Mouse (Mus musculus) heart, adult 8-10 months (tissue): ENCODE data around the gene Fam167b. TPM values are rescaled to one million over a fixed set of nuclear protein-coding genes. Genes with fewer than 3 reads are reported as not detected.

Experiments
- DNase-seq: peaks from one replicate; pipeline ENCODE4 v3.0.0; 2022; ENCODE audit warnings: low spot score
- total RNA-seq, 4 experiments: library from RNA; stranded (reverse); gene quantifications; 2 replicates each; pipeline ENCODE4 v1.2.4; 2022

Gene Fam167b
- total RNA-seq: under 1 TPM in 2 of 4 experiments, not detected in 2; 0.35 to 0.55 TPM

DNA sequence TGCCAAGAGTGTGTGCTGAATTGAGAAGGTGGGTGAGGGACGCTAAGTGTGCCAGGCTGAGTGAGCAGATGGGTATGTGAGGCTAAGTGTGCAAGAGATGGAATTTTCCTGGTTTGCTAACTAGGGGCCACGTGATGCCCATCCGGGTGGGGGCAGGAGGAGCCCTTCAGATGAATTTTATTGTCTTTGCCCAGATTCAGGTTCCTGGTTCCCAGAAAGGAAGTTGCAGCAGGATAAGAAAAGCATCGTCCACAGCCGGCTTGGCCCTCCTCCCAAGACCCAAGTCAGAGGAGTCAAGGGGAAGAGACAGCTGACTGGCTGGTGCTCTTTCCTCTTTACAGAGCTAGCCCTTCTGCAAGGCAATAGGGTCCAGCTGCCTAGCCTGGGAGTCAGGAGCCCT lies at the start of gene Fam167b:
TSS of gene Fam167b (minus strand) at position 84 of the 400 bp plus-strand sequence.
- peak; percentile 51 for DNase-seq

DNA sequence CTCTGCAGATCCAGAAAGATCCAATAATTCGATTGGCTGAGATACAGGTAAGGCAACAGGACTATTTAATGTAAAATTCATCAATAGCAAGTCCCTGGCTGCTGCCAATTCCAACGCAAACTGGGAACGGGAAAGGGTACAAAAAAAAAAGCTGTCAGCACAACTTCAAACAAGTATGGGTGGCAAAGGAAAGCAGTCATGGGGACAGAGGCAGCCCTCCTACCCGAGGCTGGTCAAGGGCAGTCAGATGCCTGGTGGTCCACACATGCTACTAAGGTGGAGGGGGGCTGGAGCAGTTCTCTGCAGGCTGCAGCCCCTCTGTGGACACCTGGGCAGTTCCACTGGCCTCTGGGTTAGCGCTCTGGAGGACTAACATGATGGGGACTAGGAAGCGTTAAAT lies 47.7 kb upstream of the Fam167b start:
- DNase-seq: no peak

DNA sequence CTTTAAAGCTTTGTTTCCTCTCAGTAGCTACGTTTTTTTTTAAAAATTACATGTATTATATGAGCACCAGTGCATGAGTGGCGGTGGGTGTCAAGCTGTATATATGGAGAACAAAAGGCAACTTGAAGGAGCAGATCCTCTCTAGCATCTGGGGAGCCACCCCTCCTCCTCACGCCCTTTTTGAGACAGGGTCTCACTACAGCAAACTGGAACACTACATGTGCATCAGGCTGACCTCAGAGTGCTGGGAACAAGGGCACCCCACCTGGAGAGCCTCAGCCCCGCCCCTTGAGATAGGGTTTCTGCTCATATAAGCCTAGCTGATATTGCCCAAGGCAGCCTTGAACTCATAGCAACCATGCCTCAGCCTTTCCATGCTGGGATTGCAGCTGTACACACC lies 47.1 kb upstream of the Fam167b start:
- DNase-seq: no peak

DNA sequence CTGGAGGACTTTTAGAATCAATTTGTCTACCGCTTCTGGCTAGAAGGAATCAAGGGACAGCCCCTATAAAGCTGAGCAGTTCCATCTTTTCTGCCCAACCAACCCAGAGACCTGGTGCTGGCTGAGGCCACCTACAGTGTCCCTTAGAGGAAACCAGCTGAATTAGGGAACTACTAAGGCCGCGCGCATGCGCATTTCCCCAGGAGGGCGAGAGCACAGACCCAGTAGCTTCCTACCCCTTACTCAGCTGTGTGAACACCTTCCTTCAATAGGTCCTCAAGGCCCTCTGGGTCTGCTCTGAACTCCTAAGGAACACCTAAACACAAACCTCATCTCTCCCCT lies 46.7 kb upstream of the Fam167b start:
- peak; percentile 39 for DNase-seq

DNA sequence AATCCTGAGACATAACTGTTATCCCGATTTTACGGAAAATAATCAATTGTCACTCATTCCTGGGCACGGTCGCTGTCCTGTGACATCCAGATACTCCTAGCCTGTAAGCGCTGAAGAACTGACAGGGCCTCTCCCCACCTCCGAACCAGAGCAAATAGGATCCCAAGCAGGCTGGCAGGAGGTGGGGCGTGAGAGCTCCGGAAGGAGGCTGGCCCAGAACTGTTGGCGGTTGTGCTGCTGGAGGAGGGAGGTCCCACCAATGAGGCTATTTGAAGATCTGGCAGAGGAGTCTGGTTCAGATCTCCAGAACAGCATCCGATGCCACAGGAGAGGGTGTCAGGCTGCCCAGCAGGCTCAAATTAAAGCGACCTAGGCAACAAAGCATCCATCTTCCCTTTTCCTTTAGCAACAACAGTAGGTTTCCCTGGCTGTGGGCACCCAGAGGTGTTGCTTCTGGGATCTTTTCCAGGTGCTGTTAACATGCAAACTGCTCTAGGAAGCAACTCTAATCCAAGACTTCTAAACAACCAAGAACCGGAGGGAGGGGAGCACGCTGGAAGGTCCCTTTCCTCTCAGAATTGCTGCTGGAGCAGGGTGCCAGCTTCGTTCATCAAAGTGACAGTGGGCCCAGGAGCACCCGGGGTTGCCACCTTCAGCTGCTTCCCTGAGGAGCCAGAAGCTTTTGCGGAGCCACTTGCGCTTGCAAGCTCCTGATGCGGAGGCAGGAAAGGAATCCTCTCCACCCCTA lies 46.1 kb upstream of the Fam167b start:
- DNase-seq: peak; percentile 90

DNA sequence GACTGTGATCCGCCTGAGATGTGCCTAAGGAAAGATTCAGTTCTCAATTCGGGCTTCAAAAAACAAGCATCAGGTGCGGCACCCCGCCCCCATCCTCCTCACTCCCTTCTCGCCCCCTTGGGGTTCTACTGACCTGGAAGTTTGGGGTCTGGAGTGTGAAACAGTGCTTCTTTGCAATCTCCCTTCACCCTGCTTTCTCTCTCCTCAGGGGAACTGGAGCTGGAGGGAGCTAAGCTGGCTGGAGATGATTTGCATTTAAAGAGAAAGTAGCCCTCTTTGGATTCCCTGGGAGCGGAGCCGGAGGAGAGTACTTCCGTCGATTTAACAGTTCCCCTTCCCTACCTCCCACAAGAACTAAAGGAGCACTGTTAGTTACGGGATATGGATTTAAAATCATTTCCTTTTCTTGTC lies 45.3 kb upstream of the Fam167b start, which contains the start of gene Ccdc28b:
TSS of gene Ccdc28b (minus strand) at position 267 of the 411 bp plus-strand sequence.
- peak; percentile 81 for DNase-seq

DNA sequence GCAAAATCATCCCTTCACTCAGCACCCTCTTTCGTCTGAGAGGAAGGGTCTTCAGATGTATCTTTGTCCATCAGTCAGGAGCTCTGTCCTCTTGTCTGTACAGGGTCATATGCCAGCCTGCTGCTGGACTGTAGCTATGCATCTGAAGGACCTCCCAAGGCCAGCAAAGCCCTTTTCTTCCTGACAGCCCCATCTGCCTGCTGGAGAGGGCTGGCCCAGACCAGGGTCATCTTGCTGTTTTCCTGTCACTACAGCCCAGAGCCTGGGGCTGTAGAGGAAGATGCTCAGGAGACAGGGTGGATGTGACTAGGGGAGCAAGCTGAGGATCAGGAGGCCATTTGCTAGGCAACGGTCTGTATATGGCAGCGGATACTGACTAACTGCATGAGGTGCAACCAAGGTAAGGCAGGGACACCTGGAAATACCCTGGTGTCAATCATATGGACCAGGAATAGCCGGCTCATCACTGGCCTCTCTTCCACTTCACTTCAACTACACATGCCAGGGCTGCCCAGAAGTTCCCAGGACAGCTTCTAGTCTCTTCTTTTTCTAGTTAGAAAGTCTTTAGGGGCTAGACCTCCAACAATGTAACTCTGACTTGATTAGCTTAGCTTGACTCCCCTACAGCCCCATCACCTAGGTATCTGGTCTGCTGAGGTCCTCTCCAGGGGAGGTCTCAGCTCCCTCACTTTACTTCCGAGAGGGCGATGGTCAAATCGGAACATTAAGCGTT lies 44.6 kb upstream of the Fam167b start:
- DNase-seq: no peak

DNA sequence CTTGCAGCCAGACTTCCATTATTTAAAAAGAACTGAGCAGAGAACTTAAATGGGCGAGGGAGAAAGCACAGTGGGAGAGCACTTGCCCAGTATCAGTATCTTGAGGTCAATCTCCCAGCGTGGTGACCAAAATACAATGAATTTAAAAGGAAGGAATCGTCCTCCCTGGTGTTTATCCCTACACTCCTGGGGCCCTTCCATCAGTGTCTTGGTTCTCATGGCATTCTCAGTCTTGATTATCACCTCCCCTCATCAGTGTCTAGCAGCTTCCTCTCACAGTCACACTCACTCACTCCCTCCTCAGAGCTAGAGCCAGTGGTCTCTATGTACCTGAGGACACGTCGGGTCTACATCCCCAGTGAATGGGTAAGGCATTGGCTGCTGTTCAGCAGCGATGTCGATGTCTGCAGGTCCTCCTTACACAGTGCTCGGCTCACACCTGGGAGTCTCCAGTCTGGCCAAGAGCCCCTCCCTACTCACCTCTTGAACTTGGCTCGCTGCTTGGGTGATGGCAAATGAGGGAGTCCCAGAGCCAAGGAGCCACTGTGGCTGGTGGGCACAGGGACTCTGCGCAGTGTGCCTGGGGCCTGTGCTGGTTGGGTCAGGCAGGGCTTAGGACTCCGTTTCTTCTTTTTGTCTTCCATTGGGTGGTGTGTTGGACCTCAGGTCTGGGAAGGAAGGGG lies 43.9 kb upstream of the Fam167b start:
- DNase-seq: no peak

DNA sequence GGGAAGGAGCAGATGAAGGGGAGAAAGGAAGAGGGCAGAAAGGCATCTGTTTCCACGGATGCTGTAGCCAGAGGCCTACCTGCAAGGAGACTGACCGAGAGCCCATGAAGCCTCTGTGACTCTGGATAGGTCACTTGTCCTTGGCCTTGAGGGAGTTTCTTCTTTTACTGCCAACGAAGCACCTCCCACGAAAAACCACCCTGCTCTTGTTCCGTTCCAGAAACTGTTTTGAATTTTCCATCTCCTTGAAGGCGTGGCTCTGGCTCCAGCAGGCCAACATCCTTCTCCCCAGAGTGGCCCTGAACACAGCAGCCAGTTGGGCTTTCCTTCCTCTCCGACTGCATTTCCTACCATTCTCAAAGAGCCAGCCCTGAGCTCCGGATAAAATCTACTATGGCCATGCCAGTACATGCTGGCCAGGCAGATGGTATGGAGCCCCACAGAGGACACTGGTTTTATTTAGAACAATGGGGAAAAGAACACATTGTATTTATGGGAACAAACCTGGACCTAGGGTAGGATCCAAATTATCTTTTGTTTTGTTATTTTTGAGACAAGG lies 43.0 kb upstream of the Fam167b start:
- peak; percentile 78 for DNase-seq

DNA sequence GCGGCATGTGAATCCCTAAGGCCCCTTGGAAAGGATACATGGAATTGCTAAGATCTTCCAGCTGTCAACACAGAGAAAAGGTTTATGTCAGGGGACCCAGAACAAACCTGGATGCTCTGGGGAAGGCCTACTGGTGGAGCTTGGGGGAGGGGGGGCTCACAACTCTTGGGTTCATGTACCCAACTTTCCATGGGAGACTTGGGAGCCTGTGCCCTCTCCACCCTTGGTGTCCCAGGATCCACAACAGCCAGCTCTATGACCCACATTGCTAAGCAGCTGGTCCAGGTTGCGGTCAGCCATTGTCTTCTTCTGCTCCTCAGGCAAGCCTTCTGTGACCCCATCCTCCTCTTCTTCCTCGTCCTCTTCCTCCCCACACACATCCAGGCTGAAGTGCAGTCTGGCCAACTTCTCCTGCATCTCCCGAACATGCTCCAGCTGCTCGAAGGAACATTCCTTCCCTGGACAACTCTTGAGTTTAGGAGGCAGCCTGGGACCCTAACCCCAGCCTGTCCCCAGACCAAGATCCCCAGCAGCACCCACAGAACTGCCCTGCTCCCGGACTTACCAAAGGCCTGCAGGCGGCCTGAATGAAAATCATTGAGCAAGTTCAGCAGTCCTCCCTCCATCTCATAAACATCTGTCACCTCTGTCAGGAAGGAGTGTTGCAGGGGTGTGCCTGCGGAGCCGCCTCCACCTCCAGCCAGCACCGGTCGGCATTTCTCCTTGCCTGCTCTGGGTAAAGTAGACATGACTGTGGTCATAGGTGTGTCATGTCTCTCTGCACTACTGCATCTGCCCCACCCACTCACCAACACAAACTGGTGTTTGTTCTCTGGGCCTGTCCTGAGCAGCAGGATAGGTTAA lies 42.3 kb upstream of the Fam167b start:
- DNase-seq: no peak

DNA sequence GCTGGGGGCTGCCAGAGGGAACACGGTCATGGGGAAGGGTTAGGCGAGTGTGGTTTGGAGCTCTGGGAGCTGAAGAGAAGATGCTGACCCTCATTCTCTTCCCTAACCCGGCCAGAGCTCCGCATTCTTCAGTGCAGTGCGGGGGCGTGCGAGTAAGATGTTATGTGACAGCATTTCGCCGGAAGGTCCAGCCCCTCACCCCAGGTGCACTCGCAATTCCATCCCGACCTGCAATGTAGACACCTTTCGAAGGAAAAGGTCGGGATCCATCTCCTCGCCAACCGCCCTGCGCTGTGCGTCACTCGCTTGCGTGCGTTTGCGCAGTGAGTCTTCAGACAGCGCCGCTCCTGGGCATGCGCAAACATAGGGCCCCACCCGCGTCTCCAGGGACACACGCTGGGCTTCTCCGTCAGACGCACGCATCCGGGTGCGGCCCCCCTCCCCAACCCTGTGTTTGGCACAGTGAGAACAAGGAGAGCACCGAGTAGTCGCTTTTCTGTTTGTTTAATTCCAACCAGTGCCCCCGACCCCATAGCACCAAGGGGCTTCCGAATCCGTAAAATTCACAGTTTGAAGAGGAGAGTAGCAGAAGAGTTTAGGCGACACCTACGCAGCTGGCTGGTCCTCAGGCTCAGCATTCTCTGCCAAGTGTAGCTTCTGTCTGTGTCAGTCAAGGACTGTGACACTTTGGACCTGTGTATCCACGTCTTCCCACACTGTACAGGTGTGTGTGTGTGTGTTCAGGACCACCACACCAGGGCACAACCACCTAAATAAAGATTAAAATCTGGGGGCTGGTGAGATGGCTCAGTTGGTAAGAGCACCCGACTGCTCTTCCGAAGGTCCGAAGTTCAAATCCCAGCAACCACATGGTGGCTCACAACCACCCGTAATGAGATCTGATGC lies 40.7 kb upstream of the Fam167b start, which contains the start of gene Iqcc:
TSS of gene Iqcc (minus strand) at position 314 of the 906 bp plus-strand sequence.
- DNase-seq: peak; percentile 97

DNA sequence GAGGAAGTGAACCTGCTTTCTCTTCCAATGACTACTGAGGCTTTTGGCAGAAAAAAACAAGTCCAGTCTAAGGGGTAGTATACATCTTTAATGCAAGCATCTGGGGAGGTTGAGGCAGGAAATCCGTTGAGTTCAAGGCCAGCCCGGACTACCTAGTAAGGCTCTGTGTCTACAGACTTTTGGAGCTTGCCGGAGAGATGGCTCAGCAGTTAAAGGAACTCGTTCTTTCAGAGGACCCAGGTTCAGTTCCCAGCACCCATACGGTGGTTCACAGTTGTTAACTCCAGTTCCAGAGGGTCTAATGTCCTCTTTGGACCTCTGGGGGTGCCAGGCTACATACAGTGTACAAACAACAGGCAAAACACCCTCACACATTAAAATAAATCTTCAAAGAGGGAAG lies 39.7 kb upstream of the Fam167b start:
- DNase-seq: no peak

DNA sequence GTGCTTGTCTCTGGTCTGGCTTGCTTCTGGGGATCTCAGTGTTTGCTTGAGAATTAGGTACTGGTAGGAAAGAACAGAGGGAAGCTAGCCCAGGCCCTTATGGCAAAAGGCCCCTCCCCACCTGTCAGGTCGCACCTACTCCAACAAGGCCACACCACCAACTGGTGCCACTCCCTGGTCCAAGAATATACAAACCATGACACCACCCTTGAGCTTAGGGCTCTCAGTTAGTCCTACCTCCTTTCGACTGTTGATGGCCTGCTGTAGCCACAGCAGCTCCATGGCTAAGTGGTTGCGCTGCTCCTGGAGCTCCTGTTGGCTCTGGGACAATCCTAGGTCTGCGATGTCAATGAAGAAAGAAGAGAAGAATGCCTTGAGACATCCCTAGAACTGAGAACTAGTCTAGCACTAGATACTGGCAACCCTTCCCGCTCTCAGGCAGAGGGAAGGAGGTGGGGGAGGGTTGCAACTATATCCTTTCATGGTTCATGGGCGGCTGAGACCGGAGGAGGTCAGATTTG lies 38.8 kb upstream of the Fam167b start:
- no peak for DNase-seq

DNA sequence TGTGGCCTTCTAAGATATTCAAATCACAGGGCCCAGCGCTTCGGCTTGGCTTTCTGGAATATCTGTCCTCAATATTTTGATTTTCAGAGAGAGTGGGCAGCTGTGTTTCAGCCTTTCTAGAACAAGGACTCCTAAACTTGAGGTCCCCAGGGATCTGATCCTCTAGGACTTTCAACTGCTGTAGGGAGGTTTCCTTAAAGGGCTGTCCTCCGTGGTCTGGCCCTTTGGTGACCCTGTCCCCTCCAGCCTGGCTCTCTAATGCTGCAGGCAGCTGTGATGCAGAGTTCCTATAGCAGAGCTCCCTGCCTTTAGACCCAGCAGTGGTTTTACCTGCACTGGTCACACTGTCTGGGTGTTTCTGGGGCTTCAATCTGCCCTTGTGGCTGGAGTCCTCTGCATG lies 38.3 kb upstream of the Fam167b start:
- no peak for DNase-seq

DNA sequence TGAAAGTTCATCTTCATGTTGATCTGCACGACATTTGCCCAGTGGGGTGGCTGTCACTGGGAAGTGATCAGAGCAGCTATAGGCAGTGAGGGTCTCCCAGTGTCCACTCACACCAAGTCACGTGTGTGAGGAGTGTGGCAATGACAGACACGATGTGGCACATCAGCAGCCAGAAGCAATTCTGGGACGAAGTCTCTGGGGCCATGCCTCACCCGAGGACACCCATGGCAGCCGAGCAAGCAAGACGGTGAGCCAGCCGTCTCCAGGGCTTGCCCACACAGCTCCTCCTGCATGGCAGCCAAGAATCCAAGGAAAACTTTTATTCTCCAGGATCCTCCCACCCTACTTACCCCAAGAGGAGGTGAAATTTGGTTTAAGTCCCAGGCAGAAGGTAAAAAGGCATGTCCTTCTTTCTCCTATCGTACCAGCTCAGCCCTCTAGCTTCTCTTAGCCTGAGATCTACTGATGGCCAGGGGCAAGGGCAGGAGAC lies 37.5 kb upstream of the Fam167b start:
- DNase-seq: no peak

DNA sequence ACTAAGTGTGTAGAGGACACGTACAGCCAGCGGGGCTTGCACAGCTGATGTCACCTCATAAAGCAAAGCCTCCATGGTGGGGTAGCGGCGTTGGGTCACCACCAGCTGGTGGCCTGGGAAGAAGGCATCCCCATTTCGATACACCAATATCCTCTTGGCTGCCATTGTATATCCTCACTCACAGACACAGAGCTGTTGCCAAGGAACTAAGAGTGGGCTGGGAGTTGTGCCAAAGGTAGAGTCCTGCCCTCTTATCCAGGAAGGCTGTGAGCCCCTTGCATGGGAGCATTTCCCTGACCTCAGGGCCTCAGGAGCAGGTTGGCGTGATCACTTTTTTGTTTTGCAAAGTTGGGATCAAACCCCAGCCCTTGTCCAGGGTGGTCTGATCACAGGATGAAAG lies 35.7 kb upstream of the Fam167b start, which contains the start of gene Dcdc2b:
TSS of gene Dcdc2b (minus strand) at position 165 of the 400 bp plus-strand sequence.
- DNase-seq: no peak

DNA sequence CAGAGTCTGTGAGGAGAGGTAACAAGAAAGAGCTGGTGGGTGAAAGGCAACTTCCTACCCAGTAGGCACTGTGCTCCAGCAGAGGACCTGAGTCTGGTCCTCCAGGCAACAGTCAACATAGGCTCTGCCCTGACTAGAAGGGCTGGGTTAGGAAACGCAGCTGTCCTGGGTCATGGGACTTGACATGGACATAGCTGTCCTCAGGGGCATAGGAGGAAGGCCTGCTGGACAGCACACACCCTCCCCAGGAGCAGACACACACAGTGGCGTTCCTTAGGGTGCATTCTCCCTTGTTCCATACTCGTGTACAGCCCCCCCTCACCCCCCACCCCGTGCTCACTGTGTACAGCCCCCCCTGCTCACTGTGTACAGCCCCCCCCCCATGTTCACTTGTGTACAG lies 32.1 kb upstream of the Fam167b start:
- DNase-seq: no peak

DNA sequence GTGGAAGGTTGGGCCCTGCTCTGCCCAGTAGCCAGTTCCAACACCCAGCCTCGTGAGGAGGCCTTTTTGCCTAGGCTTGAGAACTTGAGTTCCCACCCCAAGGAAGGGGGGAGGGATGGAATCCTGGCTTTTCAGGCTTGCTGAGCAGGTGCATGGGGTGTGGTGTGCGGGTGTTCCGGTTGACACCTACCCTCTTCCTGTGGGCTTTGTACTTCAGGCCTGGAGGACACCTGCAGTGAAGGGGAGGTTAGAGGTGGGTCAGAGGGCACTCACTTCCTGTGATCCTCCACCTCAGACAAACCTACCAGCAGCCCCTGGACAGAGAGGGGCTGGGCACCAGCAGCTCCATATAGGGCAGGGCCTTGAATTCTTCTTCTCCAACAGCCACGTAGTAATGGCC lies 31.7 kb upstream of the Fam167b start:
- DNase-seq: no peak

DNA sequence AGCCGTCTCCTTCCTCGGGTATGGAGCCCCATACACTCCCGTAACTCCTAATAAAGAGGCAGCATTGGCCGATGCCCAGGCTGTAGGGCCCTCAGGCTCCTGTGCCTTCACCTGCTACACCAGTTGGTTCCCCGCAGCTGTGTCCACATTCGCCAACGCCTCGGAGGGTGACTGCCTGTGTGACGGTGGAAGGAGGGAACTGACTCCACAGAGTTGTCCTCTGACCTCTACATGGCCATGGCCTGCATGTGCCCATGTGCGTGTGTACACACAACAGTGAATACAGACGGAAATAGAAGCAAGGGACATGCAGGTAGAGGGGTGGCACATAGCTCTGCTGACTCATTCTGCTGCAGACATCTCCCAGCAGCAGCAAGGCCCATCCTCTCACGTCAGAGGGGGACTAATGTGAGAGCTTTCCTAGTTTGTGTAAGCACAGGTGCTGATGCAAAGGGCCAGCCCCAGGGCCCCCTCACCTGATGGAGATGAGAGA lies 30.8 kb upstream of the Fam167b start:
- no peak for DNase-seq
